Mouse (Mus musculus) liver, embryonic 14.5 days (tissue): ENCODE measurements at regions not wholly inside any gene's neighbourhood (a gene's known extent, or its start where the extent isn't known, plus 50 kb on each side); places are given as distances from the start of the nearest gene placed in this dataset.

ENCODE experiments used
- CTCF ChIP-seq: IDR thresholded peaks from 2 replicates; pipeline ENCODE4 v1.5.1; 2016; ENCODE audit warnings: antibody characterized with exemption, low read depth, control low read depth
- EP300 ChIP-seq: IDR thresholded peaks from 2 replicates; pipeline ENCODE4 v1.6.1; 2016; ENCODE audit warnings: antibody characterized with exemption, low read depth

DNA sequence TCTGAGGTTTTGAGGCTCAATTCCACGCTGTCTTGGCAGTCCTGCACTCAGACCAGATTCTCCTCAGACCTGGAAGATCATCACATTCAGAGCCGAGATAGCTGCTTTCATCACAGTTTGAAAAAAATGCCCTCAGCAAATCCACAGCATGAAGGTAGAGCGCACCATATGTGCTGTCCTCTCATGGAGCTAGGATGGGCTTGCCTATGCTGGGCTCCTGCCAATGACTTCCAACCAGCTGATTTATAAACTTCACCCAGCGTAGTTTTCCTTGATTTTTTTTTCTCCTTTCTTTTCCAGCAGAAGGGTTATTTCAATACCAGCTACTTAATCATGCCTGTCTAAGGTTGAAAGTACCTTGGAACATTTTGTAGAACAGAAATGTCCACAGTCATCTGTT is 115.0 kb upstream of the Ccdc54 start:
- TF ChIP-seq EP300 (no peak), CTCF (no peak)
